Mouse (Mus musculus) myocyte (in vitro differentiated cells): ENCODE results near the gene Rgs9bp. TPM values are rescaled to one million over a fixed set of nuclear protein-coding genes. Genes with fewer than 3 reads are reported as not detected.
A peak's percentile ranks its signal among the peaks of the same experiment; 100 is the strongest.
"Not testable (repeated sequence)": the region's sequence is repeated elsewhere in the genome, so short reads cannot be mapped to it uniquely, and the experiment has no call there.

Experiments
- H3K27me3 ChIP-seq: one replicate; pipeline ENCODE4 v1.6.1; 2011; ENCODE audit not compliant: control insufficient read depth, insufficient read depth, insufficient read length
- H3K36me3 ChIP-seq: one replicate; pipeline ENCODE4 v1.6.1; 2011; ENCODE audit not compliant: control insufficient read depth, insufficient read depth
- H3K4me2 ChIP-seq: one replicate; pipeline ENCODE4 v1.6.1; 2011; ENCODE audit warnings: low read depth, control low read depth
- H3K4me3 ChIP-seq: one replicate; pipeline ENCODE4 v1.5.1; 2011; ENCODE audit warnings: mild to moderate bottlenecking, control low read depth, moderate library complexity
- H3K79me2 ChIP-seq: one replicate; pipeline ENCODE4 v1.6.1; 2011; ENCODE audit not compliant: control insufficient read depth, insufficient read depth
- H3ac ChIP-seq: one replicate; pipeline ENCODE4 v1.6.1; 2011; ENCODE audit not compliant: control insufficient read depth, insufficient read length
- CEBPB ChIP-seq: IDR thresholded peaks from 2 replicates; pipeline ENCODE4 v1.6.1; 2011; ENCODE audit warnings: mild to moderate bottlenecking, moderate library complexity; ENCODE audit not compliant: poor library complexity, insufficient read depth, severe bottlenecking
- E2F4 ChIP-seq: IDR thresholded peaks from one replicate; pipeline ENCODE4 v1.6.1; 2011; ENCODE audit warnings: mild to moderate bottlenecking, control low read depth, moderate library complexity; ENCODE audit not compliant: insufficient read depth
- MAX ChIP-seq: IDR thresholded peaks from one replicate; pipeline ENCODE4 v1.6.1; 2011; ENCODE audit warnings: low read depth, mild to moderate bottlenecking, control low read depth
- MYOD1 ChIP-seq, 3 experiments: IDR thresholded peaks; one replicate each; pipeline ENCODE4 v1.6.1; 2011; ENCODE audit warnings: control low read depth in 2 of 3, low read depth in 2 of 3, mild to moderate bottlenecking in 2 of 3, moderate library complexity in 1 of 3; ENCODE audit not compliant: insufficient read length in 2 of 3, control insufficient read depth in 1 of 3
- MYOG ChIP-seq, 3 experiments: IDR thresholded peaks; one replicate each; pipeline ENCODE4 v1.6.1; 2011; ENCODE audit warnings: control low read depth in 2 of 3, low read depth in 2 of 3, mild to moderate bottlenecking in 2 of 3; ENCODE audit not compliant: insufficient read length in 2 of 3, control insufficient read depth in 1 of 3, insufficient read depth in 1 of 3
- POLR2A ChIP-seq: IDR thresholded peaks from one replicate; pipeline ENCODE4 v1.6.1; 2011; ENCODE audit warnings: low read depth, mild to moderate bottlenecking, control low read depth, moderate library complexity; ENCODE audit not compliant: insufficient read length
- POLR2AphosphoS2 ChIP-seq: IDR thresholded peaks from one replicate; pipeline ENCODE4 v1.6.1; 2011; ENCODE audit warnings: low read depth, control low read depth; ENCODE audit not compliant: insufficient read length
- REST ChIP-seq: IDR thresholded peaks from one replicate; pipeline ENCODE4 v1.6.1; 2011; ENCODE audit warnings: mild to moderate bottlenecking, control low read depth, moderate library complexity; ENCODE audit not compliant: insufficient read depth, insufficient read length
- SRF ChIP-seq: IDR thresholded peaks from one replicate; pipeline ENCODE4 v1.6.1; 2011; ENCODE audit warnings: low read depth; ENCODE audit not compliant: control insufficient read depth, insufficient read length
- TCF12 ChIP-seq: IDR thresholded peaks from one replicate; pipeline ENCODE4 v1.6.1; 2011; ENCODE audit warnings: mild to moderate bottlenecking, control low read depth; ENCODE audit not compliant: poor library complexity, insufficient read depth, severe bottlenecking
- TCF3 ChIP-seq: IDR thresholded peaks from one replicate; pipeline ENCODE4 v1.6.1; 2011; ENCODE audit warnings: low read depth, control low read depth; ENCODE audit not compliant: insufficient read length
- USF1 ChIP-seq: IDR thresholded peaks from one replicate; pipeline ENCODE4 v1.6.1; 2011; ENCODE audit warnings: low read depth, mild to moderate bottlenecking, control low read depth, moderate library complexity
- polyA plus RNA-seq: library from polyadenylated mRNA; unstranded; fragments of >200 nt; fragmentation: generic; extraction: Trizol; gene quantifications from one replicate; pipeline ENCODE4 v1.2.1, GENCODE M21; 2012; ENCODE audit warnings: missing spikeins

Rgs9bp gene
- polyA plus RNA-seq, 1 experiment, result not detected

DNA sequence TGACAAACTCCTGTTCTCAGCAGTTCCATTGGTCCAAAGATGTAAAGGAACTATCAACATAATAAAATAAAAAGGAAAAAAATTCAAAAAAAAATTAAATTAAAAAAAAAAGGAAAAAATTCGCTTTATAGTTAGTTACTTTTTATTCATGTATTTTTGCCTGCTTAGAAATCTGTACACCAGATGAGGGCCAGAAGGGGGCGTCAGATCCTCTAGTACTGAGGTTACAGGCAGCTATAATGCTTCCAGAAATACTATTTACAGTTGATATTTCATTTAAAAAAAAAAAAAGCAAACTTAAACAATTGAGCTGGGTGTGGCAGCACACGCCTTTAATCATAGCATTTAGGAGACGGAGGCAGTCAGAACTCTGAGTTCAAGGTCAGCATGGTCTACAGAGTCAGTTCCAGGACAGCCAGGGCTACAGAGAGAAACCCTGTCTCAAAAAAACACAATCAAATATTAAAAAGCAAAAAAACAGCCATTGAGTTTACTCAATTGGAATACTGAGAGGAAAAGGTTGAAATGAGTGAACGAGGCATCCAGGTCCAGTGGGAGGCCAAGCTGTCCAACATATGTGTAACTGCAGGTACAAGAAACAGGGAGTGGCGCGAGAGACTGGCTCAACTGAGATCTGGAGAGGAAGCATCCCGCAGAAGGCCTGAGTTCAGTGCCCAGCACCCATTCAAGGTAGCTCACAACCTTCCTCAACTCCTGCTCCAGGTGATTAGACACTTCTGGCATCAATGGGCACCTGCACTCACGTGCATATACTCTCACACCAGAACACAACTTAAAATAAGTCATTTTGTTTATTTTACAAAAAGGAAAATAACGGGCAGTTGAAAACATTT lies 31.4 kb downstream of the Rgs9bp start:
- Histone ChIP-seq H3K79me2 (no peaks in the 10 kb centered on the region), H3K36me3 (no peaks in the 10 kb centered on the region), H3K4me2 (peak overlapping the region; percentile 87), H3K27me3 (no peaks in the 10 kb centered on the region), H3K4me3 (peak overlapping the region; percentile 43), H3ac (peak overlapping the region; percentile 97)
- TF ChIP-seq E2F4, result no peak
- TF ChIP-seq MYOG (IDR thresholded peaks at IDR 0.05; ENCODE audit: control insufficient read depth in 1 of 3, insufficient read depth in 1 of 3, insufficient read length in 2 of 3, low read depth in 2 of 3), result no peak
- no peak for TF ChIP-seq TCF12
- TF ChIP-seq TCF3, result no peak
- TF ChIP-seq POLR2AphosphoS2, result no peak
- TF ChIP-seq MYOD1 (IDR thresholded peaks at IDR 0.05; ENCODE audit: control insufficient read depth in 1 of 3, insufficient read length in 2 of 3, low read depth in 2 of 3), result no peak
- no peak for TF ChIP-seq MAX
- TF ChIP-seq SRF, result no peak
- no peak for TF ChIP-seq REST
- TF ChIP-seq USF1, result no peak
- no peak for TF ChIP-seq POLR2A
- TF ChIP-seq CEBPB, result no peak

DNA sequence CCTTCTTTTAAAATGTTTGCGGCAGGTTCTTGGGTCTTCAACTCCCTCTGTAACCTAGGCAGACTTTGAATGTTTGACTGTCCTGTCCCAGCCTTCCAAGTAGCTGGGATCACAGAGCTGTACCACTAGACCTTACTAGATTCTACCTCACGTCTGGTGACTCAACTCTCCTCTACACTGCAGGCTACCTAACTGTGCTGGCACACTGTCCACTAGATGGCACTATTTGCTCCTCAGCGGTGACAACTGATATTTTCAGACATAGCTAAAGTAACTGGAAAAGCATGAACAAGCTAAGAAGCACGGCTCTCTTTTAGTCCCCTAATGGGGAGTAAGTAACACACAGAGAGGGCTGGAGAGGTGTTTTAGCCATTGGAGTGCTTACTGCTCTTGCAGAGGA lies 39.5 kb downstream of the Rgs9bp start:
- Histone ChIP-seq H3K27me3 (no peaks in the 10 kb centered on the region), H3K4me2 (no peak overlapping the region), H3K36me3 (peaks cover 5% of the 10 kb centered on the region), H3K4me3 (no peak overlapping the region), H3ac (no peak overlapping the region), H3K79me2 (no peaks in the 10 kb centered on the region)
- TF ChIP-seq TCF12 (no peak), MYOD1 (IDR thresholded peaks at IDR 0.05; ENCODE audit: control insufficient read depth in 1 of 3, insufficient read length in 2 of 3, low read depth in 2 of 3) (no peak), E2F4 (no peak), POLR2A (no peak), USF1 (no peak), MYOG (IDR thresholded peaks at IDR 0.05; ENCODE audit: control insufficient read depth in 1 of 3, insufficient read depth in 1 of 3, insufficient read length in 2 of 3, low read depth in 2 of 3) (no peak), TCF3 (no peak)

- no peak for TF ChIP-seq USF1
- no peak for TF ChIP-seq POLR2AphosphoS2
- TF ChIP-seq E2F4, result no peak
- TF ChIP-seq TCF3, result no peak
- TF ChIP-seq REST, result no peak
- TF ChIP-seq SRF, result no peak
- no peak for TF ChIP-seq MYOD1 (IDR thresholded peaks at IDR 0.05; ENCODE audit: control insufficient read depth in 1 of 3, insufficient read length in 2 of 3, low read depth in 2 of 3)
- no peak for TF ChIP-seq TCF12
- no peak for TF ChIP-seq MYOG (IDR thresholded peaks at IDR 0.05; ENCODE audit: control insufficient read depth in 1 of 3, insufficient read depth in 1 of 3, insufficient read length in 2 of 3, low read depth in 2 of 3)
- TF ChIP-seq MAX, result no peak
- no peak for TF ChIP-seq POLR2A
- TF ChIP-seq CEBPB, result no peak
- Histone ChIP-seq H3K27me3 (no peaks in the 10 kb centered on the region), H3K4me3 (no peak within 1 kb of the TSS), H3K4me2 (no peak within 1 kb of the TSS), H3K79me2 (no peaks in the 10 kb centered on the region), H3ac (no peak within 1 kb of the TSS), H3K36me3 (no peaks in the 10 kb centered on the region)
These were observed 47.8 kb downstream of the Rgs9bp start, which contains the start of gene Tdrd12 for GRCm38 (mm10) chr7:35537562-35537961. Tdrd12 (minus strand) TSS chr7:35537745.

DNA sequence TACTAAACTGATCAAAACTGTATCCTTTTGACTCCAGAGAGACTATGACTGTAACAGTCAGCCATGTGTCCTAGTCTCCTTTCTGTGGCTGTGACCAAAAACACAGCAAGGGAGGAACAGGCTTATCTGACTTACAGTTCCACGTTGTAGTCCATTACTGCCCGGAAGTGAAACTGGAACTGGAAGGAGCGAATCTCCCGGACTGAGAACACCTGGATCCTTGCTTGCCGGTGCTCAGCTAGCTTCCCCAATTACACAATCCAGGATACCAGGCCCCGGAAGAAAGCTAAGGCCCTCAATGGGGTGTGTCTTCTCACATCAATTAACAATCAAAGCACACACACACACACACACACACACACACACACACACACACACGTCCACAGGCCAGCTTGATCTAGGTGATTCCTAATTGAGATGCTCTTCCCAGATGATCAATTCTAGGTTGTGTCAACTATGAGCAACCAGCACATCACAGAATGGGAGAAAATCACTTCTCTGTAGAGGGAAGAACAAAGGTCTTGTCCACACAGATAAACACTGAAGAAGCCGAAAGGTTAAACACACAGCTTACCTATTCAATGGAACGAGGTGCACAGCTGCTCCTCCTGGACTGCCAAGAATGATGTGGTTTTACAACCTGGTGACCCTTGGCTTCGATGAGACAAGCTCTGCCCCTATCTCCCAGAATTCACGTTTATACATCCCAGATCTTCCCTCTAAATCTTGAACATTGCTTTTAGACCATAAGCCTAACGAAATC lies 49.5 kb downstream of the Rgs9bp start:
- TF ChIP-seq MYOG (IDR thresholded peaks at IDR 0.05; ENCODE audit: control insufficient read depth in 1 of 3, insufficient read depth in 1 of 3, insufficient read length in 2 of 3, low read depth in 2 of 3) (no peak), TCF12 (no peak), CEBPB (no peak), SRF (no peak)
- Histone ChIP-seq H3K4me2 (no peak overlapping the region), H3K36me3 (no peaks in the 10 kb centered on the region), H3K4me3 (no peak overlapping the region), H3K79me2 (no peaks in the 10 kb centered on the region), H3ac (no peak overlapping the region), H3K27me3 (peaks cover 3% of the 10 kb centered on the region)

- not testable (repeated sequence) for H3K4me2 ChIP-seq, H3ac ChIP-seq, H3K36me3 ChIP-seq, H3K79me2 ChIP-seq, H3K4me3 ChIP-seq, H3K27me3 ChIP-seq
These were observed 54.8 kb downstream of the Rgs9bp start for GRCm38 (mm10) chr7:35530544-35530943.
